Mouse (Mus musculus) yolk sac, embryonic 10.5 days (tissue): ENCODE data around the gene Ddr2.

ENCODE experiments used
- DNase-seq: peaks from one replicate; pipeline ENCODE4 v3.0.0-alpha.2; 2017; ENCODE audit warnings: low spot score

The Ddr2 gene

GRCm38 (mm10) chr1:170110516-170111332 is at the start of gene Ddr2:
Gene Ddr2 (minus strand): TSS chr1:170110762.
- peak; percentile 33 for DNase-seq

GRCm38 (mm10) chr1:170159707-170160106 is 49.1 kb upstream of the Ddr2 start:
- no peak for DNase-seq

GRCm38 (mm10) chr1:170155761-170156160 is 45.2 kb upstream of the Ddr2 start:
- DNase-seq: no peak

- DNase-seq: no peak
These were observed 44.7 kb upstream of the Ddr2 start for GRCm38 (mm10) chr1:170155298-170155697.

- DNase-seq: no peak
These were observed 43.4 kb upstream of the Ddr2 start for GRCm38 (mm10) chr1:170153986-170154385.

GRCm38 (mm10) chr1:170152552-170152951 is 42.0 kb upstream of the Ddr2 start:
- DNase-seq: no peak

GRCm38 (mm10) chr1:170150870-170151269 is 40.3 kb upstream of the Ddr2 start:
- no peak for DNase-seq

- no peak for DNase-seq
These were observed 39.2 kb upstream of the Ddr2 start for GRCm38 (mm10) chr1:170149756-170150155.

- no peak for DNase-seq
These were observed 38.0 kb upstream of the Ddr2 start for GRCm38 (mm10) chr1:170148536-170148935.

- no peak for DNase-seq
These were observed 37.3 kb upstream of the Ddr2 start for GRCm38 (mm10) chr1:170147651-170148448.

GRCm38 (mm10) chr1:170145606-170146005 is 35.0 kb upstream of the Ddr2 start:
- no peak for DNase-seq

- no peak for DNase-seq
These were observed 31.8 kb upstream of the Ddr2 start for GRCm38 (mm10) chr1:170142256-170142871.

- DNase-seq: no peak
These were observed 31.1 kb upstream of the Ddr2 start for GRCm38 (mm10) chr1:170141626-170142025.

- DNase-seq: peak; percentile 60
These were observed 25.9 kb upstream of the Ddr2 start for GRCm38 (mm10) chr1:170136351-170137009.

GRCm38 (mm10) chr1:170134264-170134663 is 23.7 kb upstream of the Ddr2 start:
- DNase-seq: no peak

- DNase-seq: no peak
These were observed 20.4 kb upstream of the Ddr2 start for GRCm38 (mm10) chr1:170130962-170131361.

GRCm38 (mm10) chr1:170124644-170125043 is 14.1 kb upstream of the Ddr2 start:
- no peak for DNase-seq

GRCm38 (mm10) chr1:170113616-170114015 is 3.1 kb upstream of the Ddr2 start:
- DNase-seq: no peak

GRCm38 (mm10) chr1:170112261-170112660 is 1.7 kb upstream of the Ddr2 start:
- no peak for DNase-seq

- DNase-seq: no peak
These were observed 1.2 kb upstream of the Ddr2 start for GRCm38 (mm10) chr1:170111651-170112226.

- DNase-seq: peak; percentile 25
These were observed 616 bp downstream of the Ddr2 start for GRCm38 (mm10) chr1:170109776-170110515.
